Mouse (Mus musculus) liver, embryonic 14.5 days (tissue): ENCODE measurements around the gene Ier2. TPM values are rescaled to one million over a fixed set of nuclear protein-coding genes. Genes with fewer than 3 reads are reported as not detected.
"Not testable (repeated sequence)": the region's sequence is repeated elsewhere in the genome, so short reads cannot be mapped to it uniquely, and the experiment has no call there.

ENCODE experiments used
- ATAC-seq: fragments of 200-750 bp; cut with Nextera tagmentation; 2 replicates; pipeline ENCODE4 v1.8.0; 2017; ENCODE audit warnings: moderate number of reproducible peaks, mild to moderate bottlenecking, moderate library complexity; ENCODE audit not compliant: insufficient read depth
- DNase-seq, 3 experiments: peaks; one replicate each; pipeline ENCODE4 v3.0.0-alpha.2; 2012 to 2013; ENCODE audit warnings: low read depth in 3 of 3, low spot score in 3 of 3
- H3K27ac ChIP-seq: fragments of 300-500 bp; sonication (generic); 2 replicates; pipeline ENCODE4 v1.5.1; 2014; ENCODE audit warnings: moderate library complexity, mild to moderate bottlenecking, control low read depth, inconsistent platforms
- H3K27me3 ChIP-seq: fragments of 300-500 bp; sonication (generic); 2 replicates; pipeline ENCODE4 v1.6.1; 2014; ENCODE audit warnings: mild to moderate bottlenecking, low read length, moderate library complexity; ENCODE audit not compliant: control insufficient read depth, insufficient read depth
- H3K36me3 ChIP-seq: fragments of 300-500 bp; sonication (generic); replicated peaks from 2 replicates; pipeline ENCODE4 v1.6.1; 2014; ENCODE audit warnings: low read depth; ENCODE audit not compliant: control insufficient read depth, insufficient read depth
- H3K4me1 ChIP-seq, 2 experiments: fragments of 200-500 bp in 1 of 2; fragments of 300-500 bp in 1 of 2; sonication (generic) in 1 of 2; replicated peaks; 2 replicates each; pipeline ENCODE4 v1.6.1; 2012 to 2014; ENCODE audit warnings: antibody characterized with exemption in 1 of 2, inconsistent platforms in 1 of 2, low read length in 1 of 2; ENCODE audit not compliant: control insufficient read depth in 2 of 2, insufficient read depth in 2 of 2
- H3K4me2 ChIP-seq: fragments of 300-500 bp; sonication (generic); 2 replicates; pipeline ENCODE4 v1.6.1; 2014; ENCODE audit warnings: low read depth, mild to moderate bottlenecking, control low read depth, moderate library complexity
- H3K4me3 ChIP-seq, 2 experiments: fragments of 200-500 bp in 1 of 2; fragments of 300-500 bp in 1 of 2; sonication (generic) in 1 of 2; 2 replicates each; pipeline ENCODE4 v1.5.1; 2012 to 2014; ENCODE audit warnings: low read depth in 2 of 2, low read length in 2 of 2, mild to moderate bottlenecking in 2 of 2, control low read depth in 1 of 2, inconsistent platforms in 1 of 2, moderate library complexity in 1 of 2; ENCODE audit not compliant: insufficient read depth in 1 of 2
- H3K9ac ChIP-seq: fragments of 300-500 bp; sonication (generic); replicated peaks from 2 replicates; pipeline ENCODE4 v1.6.1; 2014; ENCODE audit warnings: mild to moderate bottlenecking, control low read depth, moderate library complexity
- H3K9me3 ChIP-seq: fragments of 300-500 bp; sonication (generic); 2 replicates; pipeline ENCODE4 v1.6.1; 2016; ENCODE audit warnings: low read length, mixed read lengths; ENCODE audit not compliant: control insufficient read depth
- CTCF ChIP-seq: IDR thresholded peaks from 2 replicates; pipeline ENCODE4 v1.5.1; 2016; ENCODE audit warnings: antibody characterized with exemption, low read depth, control low read depth
- EP300 ChIP-seq: IDR thresholded peaks from 2 replicates; pipeline ENCODE4 v1.6.1; 2016; ENCODE audit warnings: antibody characterized with exemption, low read depth
- WGBS: fragments of 180-500 bp; shearing (Covaris S2); extraction: QIAGEN DNeasy Blood & Tissue Kit; methylation state at CpG from one replicate; pipeline ENCODE4 v1.1.7; 2014; ENCODE audit not compliant: insufficient replicate concordance; 5-methylcytosine and 5-hydroxymethylcytosine counted together
- polyA plus RNA-seq, 2 experiments: library from polyadenylated mRNA; depleted of rRNA in 1 of 2; stranded (reverse) in 1 of 2; unstranded in 1 of 2; fragments of >200 nt; fragmentation: Nextera tagmentation in 1 of 2; extraction: Ambion mirVana in 1 of 2; gene quantifications; 2 replicates each; pipeline versions ENCODE4 v1.2.1 to v1.2.3; 2012 to 2014

Gene Ier2
- polyA plus RNA-seq, 2 experiments, result 8.4 to 12.6 TPM

GRCm38 (mm10) chr8:84629586-84629985 is 33.1 kb downstream of the Ier2 start:
- no peaks in the 10 kb centered on the region for H3K36me3 ChIP-seq
- 62% methylated on average over 11 of the region's 11 CpGs for WGBS
- no peaks in the 10 kb centered on the region for H3K9me3 ChIP-seq
- no peak overlapping the region for H3K4me3 ChIP-seq
- DNase-seq (no peak), ATAC-seq (no peak)
- no peaks in the 10 kb centered on the region for H3K4me1 ChIP-seq
- no peaks in the 10 kb centered on the region for H3K27me3 ChIP-seq
- no peak overlapping the region for H3K4me2 ChIP-seq
- TF ChIP-seq CTCF, result no peak
- H3K27ac ChIP-seq, result no peak overlapping the region
- H3K9ac ChIP-seq, result no peak overlapping the region

- not testable (repeated sequence) for H3K27me3 ChIP-seq, H3K36me3 ChIP-seq, H3K4me3 ChIP-seq, DNase-seq, H3K9ac ChIP-seq, H3K27ac ChIP-seq, H3K4me2 ChIP-seq, H3K9me3 ChIP-seq
- peak; percentile 48; the same call in 1 of the 2 replicates for ATAC-seq
- peaks cover 4 to 10% of the 10 kb centered on the region in 2 experiments; a peak in 3 of 4 replicates for H3K4me1 ChIP-seq
- 55% methylated on average over 4 of the region's 4 CpGs for WGBS
Observed at GRCm38 (mm10) chr8:84623425-84623824, 39.2 kb downstream of the Ier2 start.

GRCm38 (mm10) chr8:84621102-84621625 is 41.5 kb downstream of the Ier2 start:
- peaks cover 6% of the 10 kb centered on the region for H3K27me3 ChIP-seq
- no peak overlapping the region for H3K4me3 ChIP-seq
- no peak overlapping the region for H3K27ac ChIP-seq
- no peaks in the 10 kb centered on the region for H3K36me3 ChIP-seq
- WGBS, result 55% methylated on average over 8 of the region's 8 CpGs
- DNase-seq, result no peak
- H3K4me2 ChIP-seq, result no peak overlapping the region
- no peaks in the 10 kb centered on the region for H3K9me3 ChIP-seq
- peaks cover 4 to 10% of the 10 kb centered on the region in 2 experiments; a peak in 3 of 4 replicates for H3K4me1 ChIP-seq
- ATAC-seq, result no peak
- no peak for TF ChIP-seq EP300
- peak; percentile 45; the same call in 1 of the 2 replicates for TF ChIP-seq CTCF
- H3K9ac ChIP-seq, result no peak overlapping the region

GRCm38 (mm10) chr8:84617005-84617404 is 45.6 kb downstream of the Ier2 start:
- ATAC-seq (no peak), DNase-seq (no peak)
- no peak overlapping the region for H3K4me3 ChIP-seq
- H3K27me3 ChIP-seq, result peaks cover 9% of the 10 kb centered on the region
- H3K9me3 ChIP-seq, result no peaks in the 10 kb centered on the region
- no peak overlapping the region for H3K9ac ChIP-seq
- no peak overlapping the region for H3K4me2 ChIP-seq
- TF ChIP-seq CTCF (no peak), EP300 (no peak)
- no peak overlapping the region for H3K27ac ChIP-seq
- 46% methylated on average over 22 of the region's 22 CpGs for WGBS
- no peaks in the 10 kb centered on the region for H3K4me1 ChIP-seq
- no peaks in the 10 kb centered on the region for H3K36me3 ChIP-seq

GRCm38 (mm10) chr8:84615666-84616485 is 46.8 kb downstream of the Ier2 start:
- no peak for DNase-seq
- Histone ChIP-seq H3K27me3 (peaks cover 9% of the 10 kb centered on the region), H3K9ac (no peak overlapping the region), H3K36me3 (no peaks in the 10 kb centered on the region), H3K9me3 (no peaks in the 10 kb centered on the region), H3K4me3 (no peak overlapping the region), H3K4me1 (no peaks in the 10 kb centered on the region), H3K4me2 (no peak overlapping the region), H3K27ac (no peak overlapping the region)
- WGBS, result 44% methylated on average over 22 of the region's 22 CpGs
- TF ChIP-seq CTCF (no peak), EP300 (no peak)
- ATAC-seq, result no peak
